Mouse (Mus musculus): ENCODE results near the gene Klf6.

GRCm38 (mm10) chr13:5865098-5865415, 3.8 kb downstream of the Klf6 start:
- no peak for TF ChIP-seq CTCF (IDR thresholded peaks at IDR 0.05; ENCODE audit: borderline replicate concordance, extremely low read depth, insufficient read depth, insufficient read length)
- TF ChIP-seq POLR2A (IDR thresholded peaks at IDR 0.05; ENCODE audit: borderline replicate concordance, extremely low read depth, insufficient read depth, insufficient read length, poor library complexity, severe bottlenecking): no peak

Data from brain, embryonic 14.5 days (tissue).